Mouse (Mus musculus) small intestine, adult 2 months (tissue): ENCODE measurements around the gene Nyap1. TPM values are rescaled to one million over a fixed set of nuclear protein-coding genes. Genes with fewer than 3 reads are reported as not detected.
"Not testable (repeated sequence)": the region's sequence is repeated elsewhere in the genome, so short reads cannot be mapped to it uniquely, and the experiment has no call there.

Experiments used
- H3K27ac ChIP-seq: fragments of 200-500 bp; 2 replicates; pipeline ENCODE4 v1.5.1; 2012; ENCODE audit warnings: low read depth, low read length, control low read depth, inconsistent platforms; ENCODE audit not compliant: insufficient read depth
- H3K27me3 ChIP-seq: fragments of 200-500 bp; 2 replicates; pipeline ENCODE4 v1.6.1; 2012; ENCODE audit warnings: mild to moderate bottlenecking, moderate library complexity, low read length, inconsistent platforms; ENCODE audit not compliant: control insufficient read depth, insufficient read depth
- H3K36me3 ChIP-seq: fragments of 200-500 bp; 2 replicates; pipeline ENCODE4 v1.6.1; 2012; ENCODE audit warnings: mild to moderate bottlenecking, low read length, control low read depth, inconsistent platforms; ENCODE audit not compliant: control insufficient read depth, insufficient read depth
- H3K4me1 ChIP-seq: fragments of 200-500 bp; 2 replicates; pipeline ENCODE4 v1.6.1; 2012; ENCODE audit warnings: low read length, inconsistent platforms, mixed read lengths; ENCODE audit not compliant: control insufficient read depth, insufficient read depth, insufficient read length
- H3K4me3 ChIP-seq: fragments of 200-500 bp; 2 replicates; pipeline ENCODE4 v1.5.1; 2012; ENCODE audit warnings: low read depth, mild to moderate bottlenecking, control low read depth, inconsistent platforms, low read length, moderate library complexity
- CTCF ChIP-seq: fragments of 200-500 bp; IDR thresholded peaks from 2 replicates; pipeline ENCODE4 v1.5.1; 2012; ENCODE audit warnings: low read depth, mild to moderate bottlenecking, control low read depth, inconsistent platforms, low read length, moderate library complexity, mixed read lengths; ENCODE audit not compliant: insufficient replicate concordance, insufficient read length; ENCODE audit errors: extremely low read depth
- POLR2A ChIP-seq: fragments of 200-500 bp; IDR thresholded peaks from 2 replicates; pipeline ENCODE4 v1.6.1; 2012; ENCODE audit warnings: low read depth, mild to moderate bottlenecking, control low read depth, inconsistent platforms, low read length, moderate library complexity
- WGBS: fragments of 180-500 bp; shearing (Covaris S2); methylation state at CpG from one replicate; pipeline ENCODE4 v1.1.7; 2018; 5-methylcytosine and 5-hydroxymethylcytosine counted together
- polyA plus RNA-seq: library from polyadenylated mRNA; depleted of rRNA; stranded (reverse); fragments of >200 nt; gene quantifications from 2 replicates; pipeline ENCODE4 v1.2.3, GENCODE M21; 2012

The Nyap1 gene
- polyA plus RNA-seq, 1 experiment: 25.1 TPM

GRCm38 (mm10) chr5:137755425-137755824, 14.0 kb upstream of the Nyap1 start:
- Histone ChIP-seq H3K4me1 (peaks cover 5% of the 10 kb centered on the region), H3K4me3 (no peak overlapping the region), H3K36me3 (peaks cover 62% of the 10 kb centered on the region), H3K27me3 (no peaks in the 10 kb centered on the region), H3K27ac (no peak overlapping the region)
- TF ChIP-seq CTCF: no peak
- TF ChIP-seq POLR2A: no peak
- WGBS: 87% methylated on average over 5 of the region's 5 CpGs

- Histone ChIP-seq H3K27ac (no peak overlapping the region), H3K36me3 (peaks cover 53% of the 10 kb centered on the region), H3K27me3 (no peaks in the 10 kb centered on the region), H3K4me1 (peaks cover 5% of the 10 kb centered on the region), H3K4me3 (no peak overlapping the region)
- TF ChIP-seq CTCF (no peak), POLR2A (no peak)
- 73% methylated on average over 13 of the region's 13 CpGs for WGBS
Observed at GRCm38 (mm10) chr5:137753111-137753832, 11.9 kb upstream of the Nyap1 start.

DNA sequence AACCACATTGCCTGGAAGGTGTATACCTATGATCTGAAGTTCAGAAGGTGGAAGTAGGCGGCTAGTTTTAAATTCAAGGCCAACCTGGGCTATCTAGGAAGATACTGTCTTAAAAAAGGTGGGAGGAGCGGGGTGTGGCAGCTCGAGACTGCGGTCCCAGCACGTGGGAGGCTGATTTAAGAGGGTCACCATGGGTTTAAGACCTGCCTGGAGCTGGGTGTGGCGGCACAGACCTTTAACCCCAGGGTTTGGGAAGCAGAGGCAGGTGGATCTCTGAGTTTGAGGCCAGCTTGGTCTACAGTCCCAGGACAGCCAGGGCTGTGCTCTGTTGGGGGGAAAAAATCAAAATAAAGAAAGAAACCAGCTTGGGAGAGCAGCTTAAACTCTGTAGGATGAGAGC, 10.6 kb upstream of the Nyap1 start:
- Histone ChIP-seq H3K4me1 (peaks cover 8% of the 10 kb centered on the region), H3K4me3 (no peak overlapping the region), H3K36me3 (peaks cover 45% of the 10 kb centered on the region), H3K27ac (no peak overlapping the region), H3K27me3 (no peaks in the 10 kb centered on the region)
- TF ChIP-seq POLR2A: no peak
- TF ChIP-seq CTCF: no peak
- 63% methylated on average over 6 of the region's 6 CpGs for WGBS

DNA sequence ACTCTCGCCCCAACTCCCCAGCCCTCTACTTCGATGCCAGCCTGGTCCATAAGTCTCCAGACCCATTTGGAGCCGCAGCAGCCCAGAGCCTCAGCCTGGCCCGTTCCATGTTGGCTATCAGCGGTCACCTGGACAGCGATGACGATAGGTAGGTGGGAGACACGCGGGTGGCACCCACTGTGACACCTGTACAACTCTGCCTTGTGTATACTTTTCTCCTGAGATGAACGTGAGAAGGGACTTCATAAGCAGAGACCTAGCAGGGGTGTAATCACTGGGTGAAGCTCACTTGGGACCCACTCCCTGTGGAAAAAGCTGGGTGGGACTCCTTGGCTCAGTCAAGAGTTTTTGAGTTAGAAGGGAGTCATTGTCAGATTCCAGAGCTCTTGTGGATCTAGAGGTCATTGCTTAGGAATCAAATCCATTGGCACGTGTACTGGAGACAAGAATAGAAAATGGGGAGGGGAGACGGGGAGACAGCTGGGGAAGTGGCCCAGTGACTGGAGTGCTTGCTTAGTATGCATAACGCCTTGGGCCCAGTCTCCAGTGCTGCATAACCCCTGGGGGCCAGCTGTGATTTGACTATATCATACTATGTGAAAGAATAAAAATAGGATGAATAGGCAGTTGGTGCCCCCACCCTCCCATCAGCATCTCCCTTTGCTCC, 9.9 kb upstream of the Nyap1 start:
- 95% methylated on average over 13 of the region's 13 CpGs for WGBS
- H3K27me3 ChIP-seq: no peaks in the 10 kb centered on the region
- H3K36me3 ChIP-seq: peaks cover 45% of the 10 kb centered on the region
- no peak overlapping the region for H3K27ac ChIP-seq
- no peak overlapping the region for H3K4me3 ChIP-seq
- H3K4me1 ChIP-seq: peaks cover 8% of the 10 kb centered on the region
- TF ChIP-seq POLR2A: no peak

GRCm38 (mm10) chr5:137750212-137750611, 8.8 kb upstream of the Nyap1 start:
- not testable (repeated sequence) for H3K27ac ChIP-seq, H3K27me3 ChIP-seq, H3K4me1 ChIP-seq, H3K4me3 ChIP-seq
- peaks cover 41% of the 10 kb centered on the region for H3K36me3 ChIP-seq
- 80% methylated on average over 8 of the region's 8 CpGs for WGBS

DNA sequence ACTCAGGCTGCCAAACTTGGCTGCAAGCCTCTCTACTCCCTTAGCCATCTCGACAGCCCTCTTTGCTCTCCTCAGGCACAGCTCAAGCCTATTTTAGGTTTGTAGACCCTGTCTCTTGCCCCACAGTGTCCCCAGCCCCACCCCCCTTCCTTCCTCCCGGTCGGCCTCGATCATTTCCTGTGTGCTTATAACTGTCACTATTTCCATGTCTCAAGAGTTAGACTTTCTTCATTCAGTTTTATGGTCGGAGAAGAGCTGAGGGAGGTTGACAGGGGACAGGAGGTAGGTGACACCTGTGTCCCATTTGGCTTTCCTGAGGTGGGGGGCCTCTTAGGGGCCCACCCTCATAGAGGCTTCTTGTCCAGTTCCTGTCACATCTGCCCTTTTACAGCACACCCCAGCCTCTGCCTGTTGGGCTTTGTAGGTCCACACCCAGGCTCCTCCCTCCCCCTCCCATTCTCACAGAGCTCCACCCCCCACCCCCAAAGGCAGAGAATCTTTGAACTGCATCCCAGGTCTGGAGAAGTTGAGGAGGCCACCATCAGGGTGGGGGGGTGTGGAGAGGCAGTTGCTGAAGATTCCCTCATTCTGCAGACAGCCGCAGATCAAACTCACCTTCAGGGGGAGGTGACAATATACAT, 7.9 kb upstream of the Nyap1 start:
- Histone ChIP-seq H3K4me3 (peak overlapping the region; percentile 25; the same call in 1 of the 2 replicates), H3K4me1 (peaks cover 8% of the 10 kb centered on the region), H3K36me3 (peaks cover 40% of the 10 kb centered on the region), H3K27me3 (no peaks in the 10 kb centered on the region), H3K27ac (peak overlapping the region; percentile 48; the same call in 1 of the 2 replicates)
- WGBS: 48% methylated on average over 6 of the region's 6 CpGs
- TF ChIP-seq CTCF (no peak), POLR2A (no peak)

GRCm38 (mm10) chr5:137748130-137748770, 6.8 kb upstream of the Nyap1 start:
- 40% methylated on average over 5 of the region's 5 CpGs for WGBS
- peaks cover 31% of the 10 kb centered on the region for H3K36me3 ChIP-seq
- no peaks in the 10 kb centered on the region for H3K27me3 ChIP-seq
- TF ChIP-seq CTCF (no peak), POLR2A (no peak)
- H3K4me3 ChIP-seq: peak overlapping the region; percentile 90
- peak overlapping the region; percentile 48 for H3K27ac ChIP-seq
- H3K4me1 ChIP-seq: peaks cover 8% of the 10 kb centered on the region
